Mouse (Mus musculus) adipocyte (in vitro differentiated cells): ENCODE data around the gene Gchfr.

Source experiments
- DNase-seq: peaks from one replicate; pipeline ENCODE4 v3.0.0-alpha.2; 2016; ENCODE audit warnings: low spot score

The Gchfr gene

GRCm38 (mm10) chr2:119166901-119167865 lies at the start of gene Gchfr:
Gchfr (plus strand) TSS chr2:119167773.
- DNase-seq = no peak

GRCm38 (mm10) chr2:119136346-119136898 lies 31.2 kb upstream of the Gchfr start:
- DNase-seq = no peak

- DNase-seq = peak; percentile 19
Measured at GRCm38 (mm10) chr2:119145199-119145598, 22.4 kb upstream of the Gchfr start.

GRCm38 (mm10) chr2:119146435-119146834 lies 21.1 kb upstream of the Gchfr start:
- DNase-seq = no peak

- no peak for DNase-seq
Measured at GRCm38 (mm10) chr2:119147160-119147678, 20.4 kb upstream of the Gchfr start.

- no peak for DNase-seq
Measured at GRCm38 (mm10) chr2:119147775-119148174, 19.8 kb upstream of the Gchfr start.

- DNase-seq = no peak
Measured at GRCm38 (mm10) chr2:119152255-119152654, 15.3 kb upstream of the Gchfr start.

GRCm38 (mm10) chr2:119154683-119155082 lies 12.9 kb upstream of the Gchfr start:
- no peak for DNase-seq

GRCm38 (mm10) chr2:119155388-119155787 lies 12.2 kb upstream of the Gchfr start:
- no peak for DNase-seq

GRCm38 (mm10) chr2:119156081-119156680 lies 11.4 kb upstream of the Gchfr start:
- DNase-seq = peak; percentile 50

GRCm38 (mm10) chr2:119156681-119157572 lies 10.6 kb upstream of the Gchfr start, which contains the start of gene Rmdn3:
Rmdn3 (minus strand) TSS chr2:119157034.
- DNase-seq = peak; percentile 95

- DNase-seq = no peak
Measured at GRCm38 (mm10) chr2:119157836-119158235, 9.7 kb upstream of the Gchfr start.

GRCm38 (mm10) chr2:119161247-119161646 lies 6.3 kb upstream of the Gchfr start:
- DNase-seq = no peak

- DNase-seq = no peak
Measured at GRCm38 (mm10) chr2:119163135-119163534, 4.4 kb upstream of the Gchfr start.

GRCm38 (mm10) chr2:119163999-119164398 lies 3.6 kb upstream of the Gchfr start:
- no peak for DNase-seq

GRCm38 (mm10) chr2:119165401-119165800 lies 2.2 kb upstream of the Gchfr start:
- DNase-seq = no peak

GRCm38 (mm10) chr2:119167866-119168256 lies 288 bp downstream of the Gchfr start:
- DNase-seq = no peak

- DNase-seq = no peak
Measured at GRCm38 (mm10) chr2:119170282-119170681, 2.7 kb downstream of the Gchfr start.

- DNase-seq = peak; percentile 98
Measured at GRCm38 (mm10) chr2:119171574-119171973, 4.0 kb downstream of the Gchfr start.

GRCm38 (mm10) chr2:119172446-119172845 lies 4.9 kb downstream of the Gchfr start:
- DNase-seq = no peak

GRCm38 (mm10) chr2:119172862-119173576 lies 5.4 kb downstream of the Gchfr start:
- peak; percentile 77 for DNase-seq
